In the genomic region with DNA sequence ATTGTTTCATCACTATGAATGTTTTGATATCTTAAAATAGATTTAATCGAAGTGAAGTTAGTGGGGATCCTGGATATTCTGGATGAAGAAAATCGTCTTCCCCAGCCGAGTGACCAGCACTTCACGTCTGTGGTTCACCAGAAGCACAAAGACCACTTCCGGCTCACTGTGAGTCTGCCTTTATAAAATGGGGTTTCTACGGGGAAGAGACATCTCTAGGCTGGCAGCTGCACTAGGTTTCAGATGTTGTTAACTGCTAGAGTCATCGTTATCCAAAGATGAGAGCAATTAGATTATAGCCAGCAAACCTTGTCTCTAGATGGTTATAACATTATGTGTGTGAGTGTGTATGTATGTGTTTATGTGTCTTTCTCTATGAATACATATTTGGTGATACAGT, we compare ENCODE assay signal across 27 mouse cellular contexts.
DNase-seq lines count a peak whose midpoint lies in the region; ATAC-seq lines count a peak whose summit lies in the region.
"Had no signal": no experiment of that assay in that cellular context is flagged by ENCODE, and none has a peak within 500 bp of the region (broad histone marks: within the 10 kb centered on the region; RNA-seq: fewer than 3 reads in every experiment).

No protein-coding gene starts in this region.

- no peak for ATAC-seq in liver, embryonic 11.5 days (replicated peaks; ENCODE audit: low FRiP score)
- ATAC-seq in common myeloid progenitor, adult 5-6 weeks (replicated peaks; ENCODE audit: low read depth, poor library complexity, severe bottlenecking): peak; percentile 59
- peak; percentile 44; the same call in 1 of the 2 replicates for ATAC-seq in megakaryocyte, adult 5-6 weeks (ENCODE audit: poor library complexity, severe bottlenecking)
- ATAC-seq: forebrain, embryonic 14.5 days; hindbrain, embryonic 16.5 days; intestine, postnatal 0 days; midbrain, embryonic 16.5 days had no signal

- H3K27ac ChIP-seq in liver, embryonic 11.5 days (ENCODE audit: low read depth, low read length): no peak overlapping the region
- H3K27ac ChIP-seq: hindbrain, embryonic 10.5 days; kidney, embryonic 15.5 days; liver, embryonic 14.5 days; lung, embryonic 15.5 days; midbrain, embryonic 10.5 days; stomach, embryonic 15.5 days had no signal

- no peak for DNase-seq in liver, embryonic 11.5 days (ENCODE audit: low spot score)
- no peak for DNase-seq in liver
- peak; percentile 11 to 26 for DNase-seq in thymus, postnatal 10 days (ENCODE audit: low spot score in 2 of 2)
- DNase-seq in left cerebral cortex, postnatal 25 days (ENCODE audit: low spot score in 2 of 2): no peak
- no peak for DNase-seq in frontal cortex, postnatal 10 days (ENCODE audit: low spot score in 2 of 2)
- DNase-seq in adrenal gland, postnatal 14 days: no peak
- DNase-seq: adrenal gland, adult 2 months; cerebellum, adult 8-10 months; cerebellum, postnatal 36 days; gastrocnemius, postnatal 10 days; heart, adult 18-20 months; heart, postnatal 10 days; kidney, postnatal 4 days had no signal

- no peak overlapping the region for H3K4me3 ChIP-seq in liver, embryonic 11.5 days (ENCODE audit: low read depth, low read length)
- H3K4me3 ChIP-seq: heart, embryonic 12.5 days; hindbrain, embryonic 10.5 days; kidney, embryonic 15.5 days; lung, embryonic 15.5 days; midbrain, embryonic 10.5 days; myocyte; stomach, embryonic 15.5 days had no signal

- WGBS in liver, embryonic 11.5 days: 50% methylated on average over 7 of the region's 7 CpGs

- no peaks in the 10 kb centered on the region for H3K36me3 ChIP-seq in liver, embryonic 11.5 days (ENCODE audit: control insufficient read depth, insufficient read depth, low read length)
- H3K36me3 ChIP-seq: hindbrain, embryonic 10.5 days; midbrain, embryonic 10.5 days had no signal

- no peaks in the 10 kb centered on the region for H3K27me3 ChIP-seq in liver, embryonic 11.5 days (replicated peaks; ENCODE audit: control insufficient read depth, insufficient read depth, low read length)
- H3K27me3 ChIP-seq: heart, embryonic 12.5 days; kidney, embryonic 15.5 days; lung, embryonic 15.5 days; stomach, embryonic 15.5 days had no signal

- H3K9me3 ChIP-seq in liver, embryonic 11.5 days (ENCODE audit: control insufficient read depth, low read length): no peaks in the 10 kb centered on the region
- H3K9me3 ChIP-seq: heart, embryonic 12.5 days; hindbrain, embryonic 10.5 days; kidney, embryonic 15.5 days; lung, embryonic 15.5 days; midbrain, embryonic 10.5 days; stomach, embryonic 15.5 days had no signal

- intact Hi-C loops in left cerebral cortex, postnatal 25 days (cut with DNase I): no loop called here

- no peaks in the 10 kb centered on the region for H3K4me1 ChIP-seq in liver, embryonic 11.5 days (replicated peaks; ENCODE audit: control insufficient read depth, insufficient read depth, low read length)
- H3K4me1 ChIP-seq: lung, embryonic 15.5 days; midbrain, embryonic 10.5 days had no signal

- H3K9ac ChIP-seq in liver, embryonic 11.5 days (ENCODE audit: low read depth, low read length): no peak overlapping the region
- H3K9ac ChIP-seq: heart, embryonic 12.5 days; kidney, embryonic 15.5 days; liver, embryonic 14.5 days; lung, embryonic 15.5 days; stomach, embryonic 15.5 days had no signal

- H3K4me2 ChIP-seq in liver, embryonic 11.5 days: peak overlapping the region; percentile 22
- H3K4me2 ChIP-seq: heart, embryonic 12.5 days; kidney, embryonic 15.5 days; lung, embryonic 15.5 days; stomach, embryonic 15.5 days had no signal

Comparison
In these comparisons a context has a peak if more than half of its experiments do, and no peak if none do; other contexts are left out.
1. DNase-seq: peak in thymus, postnatal 10 days (2 of 2); none in liver, embryonic 11.5 days (single experiment), liver (single experiment), left cerebral cortex, postnatal 25 days (0 of 2), frontal cortex, postnatal 10 days (0 of 2) and adrenal gland, postnatal 14 days (single experiment).